Mouse (Mus musculus) thymus, postnatal 36 days (tissue): Measurements from ENCODE around the gene Zfp651.

Experiments
- DNase-seq, 2 experiments: peaks; one replicate each; pipeline ENCODE4 v3.0.0; 2022; ENCODE audit warnings: mixed read lengths in 2 of 2

Gene Zfp651

GRCm38 (mm10) chr9:121819073-121819770 is 60.1 kb downstream of the Zfp651 start:
- no peak for DNase-seq

GRCm38 (mm10) chr9:121819771-121820471 is 60.8 kb downstream of the Zfp651 start:
- no peak for DNase-seq

DNA sequence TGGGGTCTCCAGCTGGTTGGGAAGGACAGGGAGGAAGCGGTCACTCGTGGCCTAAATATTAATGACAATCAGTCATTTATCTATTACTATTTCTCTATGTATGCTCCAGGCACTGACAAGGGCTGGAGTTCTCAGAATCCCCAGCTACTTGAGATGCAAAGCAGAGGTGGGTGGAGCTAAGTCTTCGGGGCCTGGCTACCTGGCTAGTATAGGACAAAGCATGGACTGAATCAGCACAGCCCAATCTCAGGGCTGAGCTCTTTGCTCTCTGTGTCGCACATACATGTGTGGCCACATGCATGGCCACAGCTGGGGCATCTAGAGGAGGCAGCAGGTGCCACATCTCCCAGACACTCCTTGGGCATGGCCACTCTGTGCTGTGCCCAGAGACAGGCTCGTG is 61.6 kb downstream of the Zfp651 start:
- no peak for DNase-seq
